Mouse (Mus musculus): ENCODE data around the gene Carnmt1.

The Carnmt1 gene

GRCm38 (mm10) chr19:18670608-18671007, at the start of gene Carnmt1:
TSS of gene Carnmt1 (plus strand) at chr19:18670764.
- in situ Hi-C loops (cut with MboI, MseI) = no loop called here

GRCm38 (mm10) chr19:18623894-18624293, 46.7 kb upstream of the Carnmt1 start:
- in situ Hi-C loops (cut with MboI, MseI) = no loop called here

- in situ Hi-C loops (cut with MboI, MseI) = no loop called here
Observed at GRCm38 (mm10) chr19:18629589-18629988, 41.0 kb upstream of the Carnmt1 start.

GRCm38 (mm10) chr19:18630221-18631119, 40.1 kb upstream of the Carnmt1 start:
- in situ Hi-C loops (cut with MboI, MseI) = loop anchor here (5.0 kb wide), 3 partner anchors 37 to 82 kb away; partner anchors contain the start of gene D030056L22Rik (in 1 of the 2)

GRCm38 (mm10) chr19:18631161-18631643, 39.4 kb upstream of the Carnmt1 start:
- in situ Hi-C loops (cut with MboI, MseI) = loop anchor here (5.0 kb wide), 3 partner anchors 36 to 81 kb away; partner anchors contain the start of gene D030056L22Rik (in 1 of the 2)

- in situ Hi-C loops (cut with MboI, MseI) = loop anchor here (5.0 kb wide), 3 partner anchors 36 to 81 kb away; partner anchors contain the start of gene D030056L22Rik (in 1 of the 2)
Observed at GRCm38 (mm10) chr19:18631644-18632219, 38.8 kb upstream of the Carnmt1 start, which contains the start of the genes Ostf1 and Nmrk1. TSS of gene Ostf1 (minus strand) at chr19:18631823. TSS of gene Nmrk1 (plus strand) at chr19:18631950.

- in situ Hi-C loops (cut with MboI, MseI) = loop anchor here (5.0 kb wide), 3 partner anchors 35 to 80 kb away; partner anchors contain the start of gene D030056L22Rik (in 1 of the 2)
Observed at GRCm38 (mm10) chr19:18632231-18633185, 38.1 kb upstream of the Carnmt1 start.

GRCm38 (mm10) chr19:18637954-18638353, 32.6 kb upstream of the Carnmt1 start:
- in situ Hi-C loops (cut with MboI, MseI) = no loop called here

GRCm38 (mm10) chr19:18638949-18639348, 31.6 kb upstream of the Carnmt1 start:
- in situ Hi-C loops (cut with MboI, MseI) = no loop called here

- in situ Hi-C loops (cut with MboI, MseI) = no loop called here
Observed at GRCm38 (mm10) chr19:18639552-18639951, 31.0 kb upstream of the Carnmt1 start.

GRCm38 (mm10) chr19:18641001-18641400, 29.6 kb upstream of the Carnmt1 start:
- in situ Hi-C loops (cut with MboI, MseI) = no loop called here

- in situ Hi-C loops (cut with MboI, MseI) = no loop called here
Observed at GRCm38 (mm10) chr19:18643411-18643810, 27.2 kb upstream of the Carnmt1 start.

GRCm38 (mm10) chr19:18644084-18644483, 26.5 kb upstream of the Carnmt1 start:
- in situ Hi-C loops (cut with MboI, MseI) = no loop called here

- in situ Hi-C loops (cut with MboI, MseI) = no loop called here
Observed at GRCm38 (mm10) chr19:18646397-18646796, 24.2 kb upstream of the Carnmt1 start.

GRCm38 (mm10) chr19:18646853-18647420, 23.6 kb upstream of the Carnmt1 start:
- in situ Hi-C loops (cut with MboI, MseI) = no loop called here

- in situ Hi-C loops (cut with MboI, MseI) = no loop called here
Observed at GRCm38 (mm10) chr19:18647775-18648557, 22.6 kb upstream of the Carnmt1 start.

- in situ Hi-C loops (cut with MboI, MseI) = no loop called here
Observed at GRCm38 (mm10) chr19:18648558-18648945, 22.0 kb upstream of the Carnmt1 start.

- in situ Hi-C loops (cut with MboI, MseI) = no loop called here
Observed at GRCm38 (mm10) chr19:18649955-18650354, 20.6 kb upstream of the Carnmt1 start.

- in situ Hi-C loops (cut with MboI, MseI) = no loop called here
Observed at GRCm38 (mm10) chr19:18650473-18650872, 20.1 kb upstream of the Carnmt1 start.

- in situ Hi-C loops (cut with MboI, MseI) = no loop called here
Observed at GRCm38 (mm10) chr19:18652592-18652991, 18.0 kb upstream of the Carnmt1 start.
